Mouse (Mus musculus): ENCODE measurements around the gene Gm3278. TPM values are rescaled to one million over a fixed set of nuclear protein-coding genes. Genes with fewer than 3 reads are reported as not detected.

Gm3278 gene
- polyA plus RNA-seq (2015; fragmentation: Nextera tagmentation; extraction: Ambion mirVana), result 0.17 and 0.27 TPM in 2 replicates

DNA sequence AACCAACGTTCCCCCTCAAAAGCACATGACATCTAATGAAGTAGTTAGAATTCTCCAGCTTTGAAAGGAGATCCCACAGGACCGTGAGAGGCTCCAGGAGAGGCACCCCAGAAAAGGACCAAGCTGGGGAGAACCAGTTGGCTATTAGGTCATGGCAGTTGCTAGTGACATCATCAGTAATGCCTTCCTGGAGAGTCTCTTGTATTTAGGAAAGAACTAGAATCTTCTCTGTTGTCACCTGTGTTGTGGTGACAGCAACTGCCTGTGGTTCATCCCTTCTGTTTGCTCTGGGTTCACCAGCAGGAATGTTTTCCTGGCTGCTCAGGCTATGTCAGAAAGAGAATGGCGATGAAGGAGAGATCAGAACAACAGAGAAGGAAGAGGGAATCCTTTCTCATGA is at the start of gene Gm3278:
Gene Gm3278 (plus strand): TSS at position 301 of the 400 bp plus-strand sequence.

GRCm38 (mm10) chr14:4855299-4855980 is 36.8 kb upstream of the Gm3278 start, which contains the start of gene Gm3264:
Gm3264 (plus strand) TSS chr14:4855576.

Other genes with a start within 250 kb of the Gm3278 start
- gene Gm3239, start 228.2 kb upstream of the Gm3278 start, polyA plus RNA-seq (2015; fragmentation: Nextera tagmentation; extraction: Ambion mirVana), result 1.2 and 1.7 TPM in 2 replicates
- not detected in 2 replicates for gene Gm7876, start 183.2 kb upstream of the Gm3278 start, polyA plus RNA-seq (2015; fragmentation: Nextera tagmentation; extraction: Ambion mirVana)
- gene Gm3252, start 165.6 kb upstream of the Gm3278 start, polyA plus RNA-seq (2015; fragmentation: Nextera tagmentation; extraction: Ambion mirVana), result 3.2 TPM in 2 replicates
- not detected in 2 replicates for gene Gm9602, start 116.1 kb upstream of the Gm3278 start, polyA plus RNA-seq (2015; fragmentation: Nextera tagmentation; extraction: Ambion mirVana)
- gene Gm3269, start 54.3 kb upstream of the Gm3278 start, polyA plus RNA-seq (2015; fragmentation: Nextera tagmentation; extraction: Ambion mirVana), result not detected in 2 replicates
- gene Gm3264, start 36.8 kb upstream of the Gm3278 start, polyA plus RNA-seq (2015; fragmentation: Nextera tagmentation; extraction: Ambion mirVana), result 3.1 and 3.3 TPM in 2 replicates
- gene Gm8297, start 91.5 kb downstream of the Gm3278 start, polyA plus RNA-seq (2015; fragmentation: Nextera tagmentation; extraction: Ambion mirVana), result not detected in 2 replicates
- not detected in 2 replicates for gene Gm3298, start 123.5 kb downstream of the Gm3278 start, polyA plus RNA-seq (2015; fragmentation: Nextera tagmentation; extraction: Ambion mirVana)
- not detected in 2 replicates for gene 4930555G01Rik, start 158.2 kb downstream of the Gm3278 start, polyA plus RNA-seq (2015; fragmentation: Nextera tagmentation; extraction: Ambion mirVana)
- 8.6 and 14.2 TPM in 2 replicates for gene Gm8281, start 178.6 kb downstream of the Gm3278 start, polyA plus RNA-seq (2015; fragmentation: Nextera tagmentation; extraction: Ambion mirVana)
- gene Gm8279, start 239.1 kb downstream of the Gm3278 start, polyA plus RNA-seq (2015; fragmentation: Nextera tagmentation; extraction: Ambion mirVana), result not detected in 2 replicates